Mouse (Mus musculus) CH12.LX (cell line): ENCODE data around the gene Ptp4a2. TPM values are rescaled to one million over a fixed set of nuclear protein-coding genes. Genes with fewer than 3 reads are reported as not detected.

Experiments used
- DNase-seq: peaks from one replicate; pipeline ENCODE4 v3.0.0-alpha.2; 2013; ENCODE audit errors: extremely low read depth
- H3K27ac ChIP-seq: 2 replicates; pipeline ENCODE4 v1.5.1; 2012; ENCODE audit warnings: low read depth, mild to moderate bottlenecking, control low read depth, moderate library complexity; ENCODE audit not compliant: insufficient read depth
- H3K27me3 ChIP-seq: replicated peaks from 2 replicates; pipeline ENCODE3; 2012; ENCODE audit warnings: inconsistent platforms
- H3K36me3 ChIP-seq, 2 experiments: replicated peaks in 1 of 2; 2 replicates each; pipeline versions ENCODE3 to v1.6.1; 2012; ENCODE audit warnings: inconsistent platforms in 1 of 2, low read length in 1 of 2, mild to moderate bottlenecking in 1 of 2, mixed read lengths in 1 of 2, moderate library complexity in 1 of 2; ENCODE audit not compliant: control insufficient read depth in 1 of 2, insufficient read depth in 1 of 2
- H3K4me1 ChIP-seq, 2 experiments: 2 replicates each; pipeline ENCODE4 v1.6.1; 2012; ENCODE audit warnings: inconsistent platforms in 1 of 2, moderate library complexity in 1 of 2; ENCODE audit not compliant: insufficient read depth in 2 of 2, control insufficient read depth in 1 of 2
- H3K4me2 ChIP-seq: 2 replicates; pipeline ENCODE4 v1.6.1; 2012; ENCODE audit warnings: low read depth, mild to moderate bottlenecking, control low read depth; ENCODE audit not compliant: poor library complexity, insufficient read depth, severe bottlenecking
- H3K4me3 ChIP-seq, 3 experiments: fragments of 150-350 bp in 1 of 3; sonication (generic) in 1 of 3; replicated peaks in 1 of 3; 2 replicates each; pipeline versions ENCODE3 to v1.5.1; 2011 to 2012; ENCODE audit warnings: low read depth in 2 of 3, low read length in 2 of 3, mild to moderate bottlenecking in 2 of 3, moderate library complexity in 2 of 3, control low read depth in 1 of 3, improper control_type of control experiment in 1 of 3, inconsistent platforms in 1 of 3, mixed read lengths in 1 of 3; ENCODE audit not compliant: poor library complexity in 1 of 3
- H3K79me2 ChIP-seq: replicated peaks from 2 replicates; pipeline ENCODE4 v1.6.1; 2012; ENCODE audit warnings: mild to moderate bottlenecking, moderate library complexity; ENCODE audit not compliant: control insufficient read depth, poor library complexity, insufficient read depth, severe bottlenecking; ENCODE audit errors: extremely low read depth
- H3K9ac ChIP-seq: 2 replicates; pipeline ENCODE4 v1.6.1; 2012; ENCODE audit warnings: low read depth, mild to moderate bottlenecking, control low read depth, moderate library complexity; ENCODE audit not compliant: insufficient read depth
- H3K9me3 ChIP-seq: replicated peaks from 2 replicates; pipeline ENCODE3; 2012; ENCODE audit warnings: low read length, inconsistent platforms, mixed read lengths
- CHD2 ChIP-seq: IDR thresholded peaks from 2 replicates; pipeline ENCODE4 v1.6.1; 2011; ENCODE audit warnings: low read length, improper control_type of control experiment
- E2F4 ChIP-seq: IDR thresholded peaks from 2 replicates; pipeline ENCODE4 v1.6.1; 2011; ENCODE audit warnings: low read depth, low read length, improper control_type of control experiment; ENCODE audit not compliant: insufficient replicate concordance
- ELF1 ChIP-seq: IDR thresholded peaks from 2 replicates; pipeline ENCODE4 v1.6.1; 2014; ENCODE audit warnings: low read depth, mild to moderate bottlenecking, inconsistent platforms, low read length, improper control_type of control experiment
- ETS1 ChIP-seq: conservative IDR thresholded peaks from 2 replicates; pipeline ENCODE4 v1.6.1; 2012; ENCODE audit warnings: low read depth, mild to moderate bottlenecking, inconsistent platforms, low read length, improper control_type of control experiment, moderate library complexity
- HCFC1 ChIP-seq: IDR thresholded peaks from 2 replicates; pipeline ENCODE4 v1.6.1; 2012; ENCODE audit warnings: low read depth, mild to moderate bottlenecking, inconsistent platforms, low read length, improper control_type of control experiment
- IRF4 ChIP-seq: IDR thresholded peaks from 2 replicates; pipeline ENCODE4 v1.6.1; 2014; ENCODE audit warnings: low read depth, mild to moderate bottlenecking, inconsistent platforms, low read length, improper control_type of control experiment
- JUND ChIP-seq: conservative IDR thresholded peaks from 2 replicates; pipeline ENCODE4 v1.6.1; 2011; ENCODE audit warnings: low read depth, low read length, improper control_type of control experiment
- KAT2A ChIP-seq: IDR thresholded peaks from 2 replicates; pipeline ENCODE4 v1.6.1; 2012; ENCODE audit warnings: low read length, improper control_type of control experiment, inconsistent platforms; ENCODE audit not compliant: insufficient replicate concordance
- MAFK ChIP-seq: IDR thresholded peaks from 2 replicates; pipeline ENCODE4 v1.6.1; 2011; ENCODE audit warnings: low read length, improper control_type of control experiment; ENCODE audit not compliant: insufficient replicate concordance
- MEF2A ChIP-seq: IDR thresholded peaks from 2 replicates; pipeline ENCODE4 v1.6.1; 2014; ENCODE audit warnings: low read depth, mild to moderate bottlenecking, inconsistent platforms, low read length, improper control_type of control experiment, borderline replicate concordance
- NRF1 ChIP-seq: IDR thresholded peaks from 2 replicates; pipeline ENCODE4 v1.6.1; 2014; ENCODE audit warnings: low read depth, mild to moderate bottlenecking, inconsistent platforms, low read length, improper control_type of control experiment, moderate library complexity
- SMC3 ChIP-seq: IDR thresholded peaks from 2 replicates; pipeline ENCODE4 v1.6.1; 2011; ENCODE audit warnings: low read depth, low read length, improper control_type of control experiment
- TBP ChIP-seq: conservative IDR thresholded peaks from 2 replicates; pipeline ENCODE4 v1.6.1; 2011; ENCODE audit warnings: low read depth, low read length, improper control_type of control experiment
- UBTF ChIP-seq: IDR thresholded peaks from 2 replicates; pipeline ENCODE4 v1.6.1; 2012; ENCODE audit warnings: low read depth, mild to moderate bottlenecking, inconsistent platforms, low read length, improper control_type of control experiment, moderate library complexity
- ZMIZ1 ChIP-seq: IDR thresholded peaks from 2 replicates; pipeline ENCODE4 v1.6.1; 2012; ENCODE audit warnings: low read depth, mild to moderate bottlenecking, inconsistent platforms, low read length, improper control_type of control experiment
- dilution Hi-C: fragments of 300-500 bp; cut with MboI; formaldehyde crosslinking; loops from 2 replicates; pipeline ENCODE4 v1.14.3; 2020; ENCODE audit warnings: low sequenced_read_pairs; ENCODE audit not compliant: extremely low pct_unique_long_range_greater_than_20kb, extremely low pct_ligation_motif_present
- in situ Hi-C: fragments of 300-500 bp; cut with MboI; formaldehyde crosslinking; loops from 3 replicates; pipeline ENCODE4 v1.14.3; 2019; ENCODE audit warnings: low sequenced_read_pairs, low pct_ligation_motif_present, low pct_unique_long_range_greater_than_20kb, mixed read lengths
- polyA plus RNA-seq: library from polyadenylated mRNA; unstranded; fragments of >175 nt; gene quantifications from 2 replicates; pipeline ENCODE4 v1.2.1, GENCODE M21; 2012; ENCODE audit warnings: low read depth; ENCODE audit not compliant: insufficient read length
- total RNA-seq, 2 experiments: library from RNA; depleted of rRNA; stranded (reverse); fragments of 300-350 nt in 1 of 2; fragments of >200 nt in 1 of 2; gene quantifications; 2 replicates each; pipeline ENCODE4 v1.2.3; 2012 to 2014

Ptp4a2 gene
- total and polyA plus RNA-seq, 3 experiments, result 113 to 415 (median 327) TPM

- H3K4me3 ChIP-seq, result no peak overlapping the region
- H3K4me1 ChIP-seq, result peaks cover 27 to 47% of the 10 kb centered on the region in 2 experiments
- in situ Hi-C loops, result loop anchor here (25.0 kb wide), 1 partner anchor 291 kb away; no protein-coding TSS in a partner anchor
Measured at GRCm38 (mm10) chr4:129795861-129796260, 15.2 kb upstream of the Ptp4a2 start.

GRCm38 (mm10) chr4:129797985-129798384, 13.0 kb upstream of the Ptp4a2 start:
- TF ChIP-seq E2F4 (no peak), TBP (no peak), UBTF (no peak), CHD2 (no peak), KAT2A (no peak)
- H3K9me3 ChIP-seq, result peaks cover 15% of the 10 kb centered on the region
- no peak overlapping the region for H3K27ac ChIP-seq
- H3K9ac ChIP-seq, result no peak overlapping the region
- peaks cover 15 to 37% of the 10 kb centered on the region in 2 experiments for H3K4me1 ChIP-seq
- H3K4me2 ChIP-seq, result no peak overlapping the region
- no peak for DNase-seq
- dilution Hi-C loops, result no loop called here
- in situ Hi-C loops, result loop anchor here (25.0 kb wide), 1 partner anchor 289 kb away; no protein-coding TSS in a partner anchor
- H3K27me3 ChIP-seq, result no peaks in the 10 kb centered on the region
- no peaks in the 10 kb centered on the region for H3K79me2 ChIP-seq
- H3K36me3 ChIP-seq, result no peaks in the 10 kb centered on the region
- H3K4me3 ChIP-seq, result no peak overlapping the region

More at GRCm38 (mm10) chr4:129795861-129796260, 15.2 kb upstream of the Ptp4a2 start:
- TF ChIP-seq ZMIZ1, result no peak
- TF ChIP-seq NRF1, result no peak
- TF ChIP-seq HCFC1, result no peak
- no peak for TF ChIP-seq MAFK
- TF ChIP-seq JUND, result no peak
- TF ChIP-seq IRF4, result no peak
- TF ChIP-seq ELF1, result no peak
- TF ChIP-seq MEF2A, result no peak
- TF ChIP-seq ETS1, result no peak
- TF ChIP-seq SMC3, result no peak
- DNase-seq, result no peak
- peaks cover 15% of the 10 kb centered on the region for H3K9me3 ChIP-seq
- H3K27ac ChIP-seq, result no peak overlapping the region
- no peaks in the 10 kb centered on the region for H3K27me3 ChIP-seq
- no peak overlapping the region for H3K4me2 ChIP-seq
- H3K79me2 ChIP-seq, result no peaks in the 10 kb centered on the region
- H3K36me3 ChIP-seq, result no peaks in the 10 kb centered on the region
- H3K9ac ChIP-seq, result no peak overlapping the region
- dilution Hi-C loops, result no loop called here
